Mouse (Mus musculus) hindbrain, embryonic 10.5 days (tissue): Measurements from ENCODE around the gene Pard3b. TPM values are rescaled to one million over a fixed set of nuclear protein-coding genes. Genes with fewer than 3 reads are reported as not detected.
A peak's percentile ranks its signal among the peaks of the same experiment; 100 is the strongest.

Experiments
- DNase-seq: peaks from one replicate; pipeline ENCODE4 v3.0.0-alpha.2; 2017; ENCODE audit warnings: low spot score
- H3K27ac ChIP-seq: fragments of 300-500 bp; sonication (generic); 2 replicates; pipeline ENCODE4 v1.5.1; 2016; ENCODE audit warnings: mild to moderate bottlenecking, moderate library complexity
- H3K27me3 ChIP-seq: fragments of 300-500 bp; sonication (generic); 2 replicates; pipeline ENCODE4 v1.6.1; 2016; ENCODE audit warnings: mild to moderate bottlenecking; ENCODE audit not compliant: poor library complexity, insufficient read depth, severe bottlenecking
- H3K36me3 ChIP-seq: fragments of 300-500 bp; sonication (generic); 2 replicates; pipeline ENCODE4 v1.6.1; 2016; ENCODE audit warnings: mild to moderate bottlenecking, moderate library complexity
- H3K4me1 ChIP-seq: fragments of 300-500 bp; sonication (generic); replicated peaks from 2 replicates; pipeline ENCODE4 v1.6.1; 2016; ENCODE audit warnings: mild to moderate bottlenecking
- H3K4me3 ChIP-seq: fragments of 300-500 bp; sonication (generic); 2 replicates; pipeline ENCODE4 v1.5.1; 2016; ENCODE audit warnings: mild to moderate bottlenecking, moderate library complexity
- H3K9me3 ChIP-seq: fragments of 300-500 bp; sonication (generic); 2 replicates; pipeline ENCODE4 v1.6.1; 2016; ENCODE audit warnings: mild to moderate bottlenecking, moderate library complexity
- WGBS: fragments of 180-500 bp; shearing (Covaris S2); methylation state at CpG from one replicate; pipeline ENCODE4 v1.1.7; 2016; 5-methylcytosine and 5-hydroxymethylcytosine counted together
- polyA plus RNA-seq: library from polyadenylated mRNA; unstranded; fragments of >200 nt; fragmentation: Nextera tagmentation; extraction: Ambion mirVana; gene quantifications from 2 replicates; pipeline ENCODE4 v1.2.1, GENCODE M21; 2016

Pard3b gene
- polyA plus RNA-seq, 1 experiment from 2014 or later, result 12.7 TPM

GRCm38 (mm10) chr1:62444406-62444805 is 805.8 kb downstream of the Pard3b start:
- Histone ChIP-seq H3K27ac (no peak overlapping the region), H3K9me3 (no peaks in the 10 kb centered on the region), H3K4me1 (no peaks in the 10 kb centered on the region), H3K4me3 (no peak overlapping the region), H3K27me3 (no peaks in the 10 kb centered on the region), H3K36me3 (no peaks in the 10 kb centered on the region)
- WGBS, result 91% methylated on average over 3 of the region's 3 CpGs
- no peak for DNase-seq

- DNase-seq, result no peak
- Histone ChIP-seq H3K4me3 (no peak overlapping the region), H3K9me3 (no peaks in the 10 kb centered on the region), H3K27ac (no peak overlapping the region), H3K4me1 (no peaks in the 10 kb centered on the region), H3K27me3 (no peaks in the 10 kb centered on the region), H3K36me3 (no peaks in the 10 kb centered on the region)
- 84% methylated on average over 1 of the region's 1 CpGs for WGBS
Measured at GRCm38 (mm10) chr1:62446818-62447217, 808.2 kb downstream of the Pard3b start.

- H3K4me3 ChIP-seq, result no peak overlapping the region
- H3K27me3 ChIP-seq, result no peaks in the 10 kb centered on the region
- no peaks in the 10 kb centered on the region for H3K36me3 ChIP-seq
- no peaks in the 10 kb centered on the region for H3K9me3 ChIP-seq
- 94% methylated on average over 7 of the region's 7 CpGs for WGBS
- H3K27ac ChIP-seq, result no peak overlapping the region
- no peaks in the 10 kb centered on the region for H3K4me1 ChIP-seq
- DNase-seq, result no peak
Measured at GRCm38 (mm10) chr1:62449193-62449875, 810.7 kb downstream of the Pard3b start.

- 0 out of 2 replicates have a peak, but pooled peaks cover 2% of the 10 kb centered on the region for H3K4me1 ChIP-seq
- DNase-seq, result no peak
- no peaks in the 10 kb centered on the region for H3K9me3 ChIP-seq
- no peak overlapping the region for H3K27ac ChIP-seq
- H3K4me3 ChIP-seq, result no peak overlapping the region
- H3K36me3 ChIP-seq, result no peaks in the 10 kb centered on the region
- H3K27me3 ChIP-seq, result no peaks in the 10 kb centered on the region
- 67% methylated on average over 8 of the region's 8 CpGs for WGBS
Measured at GRCm38 (mm10) chr1:62465536-62465935, 826.9 kb downstream of the Pard3b start.

- Histone ChIP-seq H3K27ac (no peak overlapping the region), H3K4me1 (0 out of 2 replicates have a peak, but pooled peaks cover 2% of the 10 kb centered on the region), H3K4me3 (no peak overlapping the region), H3K9me3 (no peaks in the 10 kb centered on the region), H3K36me3 (no peaks in the 10 kb centered on the region), H3K27me3 (no peaks in the 10 kb centered on the region)
- no peak for DNase-seq
- whole genome bisulfite sequencing, result 90% methylated on average over 1 of the region's 1 CpGs
Measured at GRCm38 (mm10) chr1:62466544-62466943, 827.9 kb downstream of the Pard3b start.

- H3K27ac ChIP-seq, result no peak overlapping the region
- no peaks in the 10 kb centered on the region for H3K36me3 ChIP-seq
- H3K9me3 ChIP-seq, result no peaks in the 10 kb centered on the region
- no peaks in the 10 kb centered on the region for H3K27me3 ChIP-seq
- H3K4me3 ChIP-seq, result no peak overlapping the region
- 93% methylated on average over 2 of the region's 2 CpGs for WGBS
- no peak for DNase-seq
- no peaks in the 10 kb centered on the region for H3K4me1 ChIP-seq
Measured at GRCm38 (mm10) chr1:62483059-62483458, 844.4 kb downstream of the Pard3b start.

- H3K27me3 ChIP-seq, result no peaks in the 10 kb centered on the region
- DNase-seq, result no peak
- 68% methylated on average over 6 of the region's 6 CpGs for WGBS
- no peaks in the 10 kb centered on the region for H3K4me1 ChIP-seq
- no peak overlapping the region for H3K4me3 ChIP-seq
- no peaks in the 10 kb centered on the region for H3K9me3 ChIP-seq
- H3K27ac ChIP-seq, result no peak overlapping the region
- H3K36me3 ChIP-seq, result no peaks in the 10 kb centered on the region
Measured at GRCm38 (mm10) chr1:62488871-62489270, 850.2 kb downstream of the Pard3b start.

- Histone ChIP-seq H3K4me1 (no peaks in the 10 kb centered on the region), H3K27me3 (no peaks in the 10 kb centered on the region), H3K27ac (no peak overlapping the region), H3K9me3 (no peaks in the 10 kb centered on the region), H3K36me3 (no peaks in the 10 kb centered on the region), H3K4me3 (no peak overlapping the region)
- 79% methylated on average over 5 of the region's 5 CpGs for WGBS
- no peak for DNase-seq
Measured at GRCm38 (mm10) chr1:62499146-62499545, 860.5 kb downstream of the Pard3b start.

- Histone ChIP-seq H3K36me3 (no peaks in the 10 kb centered on the region), H3K9me3 (no peaks in the 10 kb centered on the region), H3K27ac (no peak overlapping the region), H3K27me3 (no peaks in the 10 kb centered on the region), H3K4me1 (peaks cover under 1% of the 10 kb centered on the region; the same call in 1 of the 2 replicates), H3K4me3 (no peak overlapping the region)
- no peak for DNase-seq
- 70% methylated on average over 4 of the region's 4 CpGs for WGBS
Measured at GRCm38 (mm10) chr1:62510501-62510900, 871.9 kb downstream of the Pard3b start.

GRCm38 (mm10) chr1:62511681-62512080 is 873.1 kb downstream of the Pard3b start:
- no peak overlapping the region for H3K27ac ChIP-seq
- H3K4me3 ChIP-seq, result no peak overlapping the region
- H3K4me1 ChIP-seq, result no peaks in the 10 kb centered on the region
- no peak for DNase-seq
- no peaks in the 10 kb centered on the region for H3K27me3 ChIP-seq
- H3K9me3 ChIP-seq, result no peaks in the 10 kb centered on the region
- H3K36me3 ChIP-seq, result no peaks in the 10 kb centered on the region
- WGBS, result 87% methylated on average over 3 of the region's 3 CpGs

GRCm38 (mm10) chr1:62518621-62519213 is 880.1 kb downstream of the Pard3b start:
- Histone ChIP-seq H3K36me3 (no peaks in the 10 kb centered on the region), H3K9me3 (no peaks in the 10 kb centered on the region), H3K27ac (0 out of 2 replicates have a peak overlapping the region, but pooled peaks have one; percentile 6), H3K27me3 (no peaks in the 10 kb centered on the region), H3K4me3 (no peak overlapping the region), H3K4me1 (no peaks in the 10 kb centered on the region; the same call in 1 of the 2 replicates)
- DNase-seq, result no peak
- WGBS, result 85% methylated on average over 2 of the region's 2 CpGs

GRCm38 (mm10) chr1:62521368-62521767 is 882.7 kb downstream of the Pard3b start:
- no peaks in the 10 kb centered on the region; the same call in 1 of the 2 replicates for H3K4me1 ChIP-seq
- no peaks in the 10 kb centered on the region for H3K36me3 ChIP-seq

GRCm38 (mm10) chr1:62522761-62523160 is 884.1 kb downstream of the Pard3b start:
- Histone ChIP-seq H3K27ac (no peak overlapping the region), H3K27me3 (no peaks in the 10 kb centered on the region), H3K9me3 (no peaks in the 10 kb centered on the region), H3K4me3 (no peak overlapping the region), H3K4me1 (no peaks in the 10 kb centered on the region; the same call in 1 of the 2 replicates), H3K36me3 (no peaks in the 10 kb centered on the region)
- DNase-seq, result no peak
- 54% methylated on average over 2 of the region's 2 CpGs for WGBS

More at GRCm38 (mm10) chr1:62521368-62521767, 882.7 kb downstream of the Pard3b start:
- Histone ChIP-seq H3K27ac (no peak overlapping the region), H3K4me3 (no peak overlapping the region), H3K9me3 (no peaks in the 10 kb centered on the region), H3K27me3 (no peaks in the 10 kb centered on the region)
- WGBS, result 86% methylated on average over 7 of the region's 7 CpGs
- DNase-seq, result no peak
